Mouse (Mus musculus): ENCODE data around the gene Cmya5. TPM values are rescaled to one million over a fixed set of nuclear protein-coding genes. Genes with fewer than 3 reads are reported as not detected.

Gene Cmya5
- polyA plus RNA-seq, 1 experiment from 2014 or later: 3.5 TPM

- H3K4me3 ChIP-seq (ENCODE audit: low read depth, low read length): no peak overlapping the region
- H3K4me2 ChIP-seq (ENCODE audit: low read depth, low read length): no peak overlapping the region
- whole genome bisulfite sequencing: 79% methylated on average over 9 of the region's 9 CpGs
- H3K9ac ChIP-seq (ENCODE audit: low read depth, low read length): no peak overlapping the region
- ATAC-seq (ENCODE audit: low read depth) (no peak), DNase-seq (ENCODE audit: low spot score) (no peak)
- no peaks in the 10 kb centered on the region for H3K36me3 ChIP-seq (ENCODE audit: control insufficient read depth, insufficient read depth, low read length)
- H3K4me1 ChIP-seq (ENCODE audit: control insufficient read depth, insufficient read depth, low read length): no peaks in the 10 kb centered on the region
- H3K27ac ChIP-seq (replicated peaks; ENCODE audit: low read depth, low read length): no peak overlapping the region
- H3K9me3 ChIP-seq (ENCODE audit: control insufficient read depth, low read length): no peaks in the 10 kb centered on the region
- H3K27me3 ChIP-seq (replicated peaks; ENCODE audit: control insufficient read depth, insufficient read depth, low read length): no peaks in the 10 kb centered on the region
Observed at GRCm38 (mm10) chr13:93041021-93041420, 103.5 kb downstream of the Cmya5 start.

GRCm38 (mm10) chr13:93036218-93036617, 108.3 kb downstream of the Cmya5 start:
- Histone ChIP-seq H3K9ac (ENCODE audit: low read depth, low read length) (no peak overlapping the region), H3K27ac (replicated peaks; ENCODE audit: low read depth, low read length) (no peak overlapping the region), H3K4me1 (ENCODE audit: control insufficient read depth, insufficient read depth, low read length) (no peaks in the 10 kb centered on the region), H3K9me3 (ENCODE audit: control insufficient read depth, low read length) (no peaks in the 10 kb centered on the region), H3K36me3 (ENCODE audit: control insufficient read depth, insufficient read depth, low read length) (no peaks in the 10 kb centered on the region), H3K4me3 (ENCODE audit: low read depth, low read length) (no peak overlapping the region), H3K27me3 (replicated peaks; ENCODE audit: control insufficient read depth, insufficient read depth, low read length) (no peaks in the 10 kb centered on the region), H3K4me2 (ENCODE audit: low read depth, low read length) (no peak overlapping the region)
- no peak for DNase-seq (ENCODE audit: low spot score)
- no peak for ATAC-seq (ENCODE audit: low read depth)
- WGBS: 57% methylated on average over 4 of the region's 4 CpGs

- DNase-seq (ENCODE audit: low spot score): no peak
- 86% methylated on average over 4 of the region's 4 CpGs for WGBS
- no peaks in the 10 kb centered on the region for H3K9me3 ChIP-seq (ENCODE audit: control insufficient read depth, low read length)
- H3K4me3 ChIP-seq (ENCODE audit: low read depth, low read length): no peak overlapping the region
- no peak for ATAC-seq (ENCODE audit: low read depth)
- no peak overlapping the region for H3K9ac ChIP-seq (ENCODE audit: low read depth, low read length)
- H3K36me3 ChIP-seq (ENCODE audit: control insufficient read depth, insufficient read depth, low read length): no peaks in the 10 kb centered on the region
- no peaks in the 10 kb centered on the region for H3K27me3 ChIP-seq (replicated peaks; ENCODE audit: control insufficient read depth, insufficient read depth, low read length)
- H3K27ac ChIP-seq (replicated peaks; ENCODE audit: low read depth, low read length): no peak overlapping the region
- H3K4me2 ChIP-seq (ENCODE audit: low read depth, low read length): no peak overlapping the region
- H3K4me1 ChIP-seq (ENCODE audit: control insufficient read depth, insufficient read depth, low read length): no peaks in the 10 kb centered on the region
Observed at GRCm38 (mm10) chr13:93029337-93029736, 115.2 kb downstream of the Cmya5 start.

GRCm38 (mm10) chr13:93024837-93025236, 119.7 kb downstream of the Cmya5 start:
- H3K4me3 ChIP-seq (ENCODE audit: low read depth, low read length): no peak overlapping the region
- H3K4me1 ChIP-seq (ENCODE audit: control insufficient read depth, insufficient read depth, low read length): no peaks in the 10 kb centered on the region
- DNase-seq (ENCODE audit: low spot score): no peak
- no peaks in the 10 kb centered on the region for H3K36me3 ChIP-seq (ENCODE audit: control insufficient read depth, insufficient read depth, low read length)
- no peaks in the 10 kb centered on the region for H3K9me3 ChIP-seq (ENCODE audit: control insufficient read depth, low read length)
- H3K27me3 ChIP-seq (replicated peaks; ENCODE audit: control insufficient read depth, insufficient read depth, low read length): no peaks in the 10 kb centered on the region
- no peak overlapping the region for H3K9ac ChIP-seq (ENCODE audit: low read depth, low read length)
- no peak overlapping the region for H3K27ac ChIP-seq (replicated peaks; ENCODE audit: low read depth, low read length)
- 74% methylated on average over 2 of the region's 2 CpGs for WGBS
- ATAC-seq (ENCODE audit: low read depth): no peak
- no peak overlapping the region for H3K4me2 ChIP-seq (ENCODE audit: low read depth, low read length)

- Histone ChIP-seq H3K9ac (ENCODE audit: low read depth, low read length) (no peak overlapping the region), H3K4me1 (ENCODE audit: control insufficient read depth, insufficient read depth, low read length) (no peaks in the 10 kb centered on the region), H3K4me2 (ENCODE audit: low read depth, low read length) (no peak overlapping the region), H3K27ac (replicated peaks; ENCODE audit: low read depth, low read length) (no peak overlapping the region), H3K36me3 (ENCODE audit: control insufficient read depth, insufficient read depth, low read length) (no peaks in the 10 kb centered on the region), H3K27me3 (replicated peaks; ENCODE audit: control insufficient read depth, insufficient read depth, low read length) (no peaks in the 10 kb centered on the region), H3K4me3 (ENCODE audit: low read depth, low read length) (no peak overlapping the region), H3K9me3 (ENCODE audit: control insufficient read depth, low read length) (no peaks in the 10 kb centered on the region)
- 7% methylated on average over 1 of the region's 1 CpGs for WGBS
- ATAC-seq (ENCODE audit: low read depth): no peak
- DNase-seq (ENCODE audit: low spot score): no peak
Observed at GRCm38 (mm10) chr13:93022158-93022557, 122.4 kb downstream of the Cmya5 start.

GRCm38 (mm10) chr13:93012952-93013351, 131.6 kb downstream of the Cmya5 start:
- 70% methylated on average over 8 of the region's 8 CpGs for WGBS
- no peak overlapping the region for H3K27ac ChIP-seq (replicated peaks; ENCODE audit: low read depth, low read length)
- H3K4me1 ChIP-seq (ENCODE audit: control insufficient read depth, insufficient read depth, low read length): no peaks in the 10 kb centered on the region
- no peaks in the 10 kb centered on the region for H3K36me3 ChIP-seq (ENCODE audit: control insufficient read depth, insufficient read depth, low read length)
- H3K4me3 ChIP-seq (ENCODE audit: low read depth, low read length): no peak overlapping the region
- no peak for ATAC-seq (ENCODE audit: low read depth)
- H3K27me3 ChIP-seq (replicated peaks; ENCODE audit: control insufficient read depth, insufficient read depth, low read length): no peaks in the 10 kb centered on the region
- no peak for DNase-seq (ENCODE audit: low spot score)
- no peaks in the 10 kb centered on the region for H3K9me3 ChIP-seq (ENCODE audit: control insufficient read depth, low read length)
- H3K4me2 ChIP-seq (ENCODE audit: low read depth, low read length): no peak overlapping the region
- H3K9ac ChIP-seq (ENCODE audit: low read depth, low read length): no peak overlapping the region

GRCm38 (mm10) chr13:93011315-93011714, 133.2 kb downstream of the Cmya5 start:
- H3K4me3 ChIP-seq (ENCODE audit: low read depth, low read length): no peak overlapping the region
- H3K4me2 ChIP-seq (ENCODE audit: low read depth, low read length): no peak overlapping the region
- no peaks in the 10 kb centered on the region for H3K27me3 ChIP-seq (replicated peaks; ENCODE audit: control insufficient read depth, insufficient read depth, low read length)
- H3K27ac ChIP-seq (replicated peaks; ENCODE audit: low read depth, low read length): no peak overlapping the region
- DNase-seq (ENCODE audit: low spot score): no peak
- H3K9ac ChIP-seq (ENCODE audit: low read depth, low read length): no peak overlapping the region
- no peaks in the 10 kb centered on the region for H3K36me3 ChIP-seq (ENCODE audit: control insufficient read depth, insufficient read depth, low read length)
- H3K9me3 ChIP-seq (ENCODE audit: control insufficient read depth, low read length): no peaks in the 10 kb centered on the region
- no peaks in the 10 kb centered on the region for H3K4me1 ChIP-seq (ENCODE audit: control insufficient read depth, insufficient read depth, low read length)
- 94% methylated on average over 4 of the region's 4 CpGs for WGBS
- ATAC-seq (ENCODE audit: low read depth): no peak

- Histone ChIP-seq H3K27ac (replicated peaks; ENCODE audit: low read depth, low read length) (no peak overlapping the region), H3K9ac (ENCODE audit: low read depth, low read length) (no peak overlapping the region), H3K4me3 (ENCODE audit: low read depth, low read length) (no peak overlapping the region), H3K4me1 (ENCODE audit: control insufficient read depth, insufficient read depth, low read length) (no peaks in the 10 kb centered on the region), H3K27me3 (replicated peaks; ENCODE audit: control insufficient read depth, insufficient read depth, low read length) (no peaks in the 10 kb centered on the region), H3K9me3 (ENCODE audit: control insufficient read depth, low read length) (no peaks in the 10 kb centered on the region), H3K4me2 (ENCODE audit: low read depth, low read length) (no peak overlapping the region), H3K36me3 (ENCODE audit: control insufficient read depth, insufficient read depth, low read length) (no peaks in the 10 kb centered on the region)
- no peak for DNase-seq (ENCODE audit: low spot score)
- WGBS: 71% methylated on average over 7 of the region's 7 CpGs
- no peak for ATAC-seq (ENCODE audit: low read depth)
Observed at GRCm38 (mm10) chr13:93010524-93010923, 134.0 kb downstream of the Cmya5 start.

- H3K27me3 ChIP-seq (replicated peaks; ENCODE audit: control insufficient read depth, insufficient read depth, low read length): no peaks in the 10 kb centered on the region; the same call in 1 of the 2 replicates
- DNase-seq (ENCODE audit: low spot score): no peak
- no peaks in the 10 kb centered on the region for H3K36me3 ChIP-seq (ENCODE audit: control insufficient read depth, insufficient read depth, low read length)
- H3K4me3 ChIP-seq (ENCODE audit: low read depth, low read length): no peak overlapping the region
- H3K4me1 ChIP-seq (ENCODE audit: control insufficient read depth, insufficient read depth, low read length): no peaks in the 10 kb centered on the region
- H3K9me3 ChIP-seq (ENCODE audit: control insufficient read depth, low read length): no peaks in the 10 kb centered on the region
- no peak overlapping the region for H3K27ac ChIP-seq (replicated peaks; ENCODE audit: low read depth, low read length)
- no peak for ATAC-seq (ENCODE audit: low read depth)
- H3K9ac ChIP-seq (ENCODE audit: low read depth, low read length): no peak overlapping the region
- H3K4me2 ChIP-seq (ENCODE audit: low read depth, low read length): no peak overlapping the region
- 78% methylated on average over 4 of the region's 4 CpGs for WGBS
Observed at GRCm38 (mm10) chr13:93007078-93007477, 137.4 kb downstream of the Cmya5 start.

Measured in embryonic facial prominence, embryonic 14.5 days (tissue).